Mouse (Mus musculus) forelimb bud, embryonic 11.5 days (tissue): Measurements from ENCODE around the gene Foxf1.

Experiments used
- DNase-seq: peaks from one replicate; pipeline ENCODE4 v3.0.0-alpha.2; 2012; ENCODE audit warnings: low read depth, low spot score

Gene Foxf1

GRCm38 (mm10) chr8:121129265-121129940 lies 45.2 kb downstream of the Foxf1 start:
- no peak for DNase-seq

- DNase-seq: no peak
Observed at GRCm38 (mm10) chr8:121130522-121130921, 46.3 kb downstream of the Foxf1 start.

- no peak for DNase-seq
Observed at GRCm38 (mm10) chr8:121132961-121133513, 48.9 kb downstream of the Foxf1 start.

GRCm38 (mm10) chr8:121134102-121134501 lies 49.9 kb downstream of the Foxf1 start:
- DNase-seq: no peak

- no peak for DNase-seq
Observed at GRCm38 (mm10) chr8:121134512-121134911, 50.3 kb downstream of the Foxf1 start.

GRCm38 (mm10) chr8:121136856-121137255 lies 52.7 kb downstream of the Foxf1 start:
- no peak for DNase-seq
